Mouse (Mus musculus): ENCODE results near the gene Wdr26. TPM values are rescaled to one million over a fixed set of nuclear protein-coding genes. Genes with fewer than 3 reads are reported as not detected.

Wdr26 gene
- polyA plus RNA-seq (2015; fragmentation: Nextera tagmentation; extraction: Ambion mirVana) = 30.7 and 32.0 TPM in 2 replicates

- Histone ChIP-seq H3K27ac (ENCODE audit: low read length) (peak within 1 kb of the TSS; percentile 88), H3K4me2 (ENCODE audit: low read length) (peak within 1 kb of the TSS; percentile 74), H3K36me3 (ENCODE audit: control insufficient read depth, insufficient read depth) (no peaks in the 10 kb centered on the region), H3K27me3 (replicated peaks; ENCODE audit: control insufficient read depth, insufficient read depth, low read length) (no peaks in the 10 kb centered on the region), H3K9me3 (ENCODE audit: control insufficient read depth, low read length) (no peaks in the 10 kb centered on the region), H3K4me1 (replicated peaks; ENCODE audit: control insufficient read depth, insufficient read depth, low read length) (peaks cover 24% of the 10 kb centered on the region), H3K4me3 (replicated peaks; ENCODE audit: low read length) (peak within 1 kb of the TSS; percentile 90), H3K9ac (replicated peaks; ENCODE audit: low read depth, low read length) (peak within 1 kb of the TSS; percentile 95)
- 3% methylated on average over 42 of the region's 54 CpGs for WGBS
- peak; percentile 96 for ATAC-seq
Measured at GRCm38 (mm10) chr1:181211920-181212633, at the start of gene Wdr26. TSS of gene Wdr26 (minus strand) at chr1:181212001.

GRCm38 (mm10) chr1:181260949-181261696, 49.3 kb upstream of the Wdr26 start:
- no peaks in the 10 kb centered on the region; the same call in 1 of the 2 replicates for H3K27me3 ChIP-seq (replicated peaks; ENCODE audit: control insufficient read depth, insufficient read depth, low read length)
- no peak overlapping the region for H3K4me2 ChIP-seq (ENCODE audit: low read length)
- H3K9me3 ChIP-seq (ENCODE audit: control insufficient read depth, low read length) = no peaks in the 10 kb centered on the region
- H3K27ac ChIP-seq (ENCODE audit: low read length) = no peak overlapping the region
- no peaks in the 10 kb centered on the region for H3K36me3 ChIP-seq (ENCODE audit: control insufficient read depth, insufficient read depth)
- ATAC-seq = no peak
- no peak overlapping the region for H3K4me3 ChIP-seq (replicated peaks; ENCODE audit: low read length)
- 29% methylated on average over 8 of the region's 8 CpGs for WGBS
- H3K9ac ChIP-seq (replicated peaks; ENCODE audit: low read depth, low read length) = no peak overlapping the region
- peaks cover 16% of the 10 kb centered on the region for H3K4me1 ChIP-seq (replicated peaks; ENCODE audit: control insufficient read depth, insufficient read depth, low read length)

- Histone ChIP-seq H3K4me3 (replicated peaks; ENCODE audit: low read length) (no peak overlapping the region), H3K9me3 (ENCODE audit: control insufficient read depth, low read length) (no peaks in the 10 kb centered on the region), H3K9ac (replicated peaks; ENCODE audit: low read depth, low read length) (no peak overlapping the region), H3K36me3 (ENCODE audit: control insufficient read depth, insufficient read depth) (no peaks in the 10 kb centered on the region), H3K27ac (ENCODE audit: low read length) (no peak overlapping the region), H3K4me1 (replicated peaks; ENCODE audit: control insufficient read depth, insufficient read depth, low read length) (peaks cover 21% of the 10 kb centered on the region), H3K27me3 (replicated peaks; ENCODE audit: control insufficient read depth, insufficient read depth, low read length) (no peaks in the 10 kb centered on the region; the same call in 1 of the 2 replicates), H3K4me2 (ENCODE audit: low read length) (no peak overlapping the region)
- no peak for ATAC-seq
- WGBS = 91% methylated on average over 10 of the region's 10 CpGs
Measured at GRCm38 (mm10) chr1:181260422-181260821, 48.6 kb upstream of the Wdr26 start.

GRCm38 (mm10) chr1:181259626-181260410, 48.0 kb upstream of the Wdr26 start:
- Histone ChIP-seq H3K27ac (ENCODE audit: low read length) (no peak overlapping the region), H3K9ac (replicated peaks; ENCODE audit: low read depth, low read length) (no peak overlapping the region), H3K27me3 (replicated peaks; ENCODE audit: control insufficient read depth, insufficient read depth, low read length) (no peaks in the 10 kb centered on the region; the same call in 1 of the 2 replicates), H3K4me2 (ENCODE audit: low read length) (no peak overlapping the region), H3K4me1 (replicated peaks; ENCODE audit: control insufficient read depth, insufficient read depth, low read length) (peaks cover 21% of the 10 kb centered on the region), H3K36me3 (ENCODE audit: control insufficient read depth, insufficient read depth) (no peaks in the 10 kb centered on the region), H3K9me3 (ENCODE audit: control insufficient read depth, low read length) (no peaks in the 10 kb centered on the region), H3K4me3 (replicated peaks; ENCODE audit: low read length) (no peak overlapping the region)
- peak; percentile 66; the same call in 1 of the 2 replicates for ATAC-seq
- 18% methylated on average over 11 of the region's 11 CpGs for whole genome bisulfite sequencing

DNA sequence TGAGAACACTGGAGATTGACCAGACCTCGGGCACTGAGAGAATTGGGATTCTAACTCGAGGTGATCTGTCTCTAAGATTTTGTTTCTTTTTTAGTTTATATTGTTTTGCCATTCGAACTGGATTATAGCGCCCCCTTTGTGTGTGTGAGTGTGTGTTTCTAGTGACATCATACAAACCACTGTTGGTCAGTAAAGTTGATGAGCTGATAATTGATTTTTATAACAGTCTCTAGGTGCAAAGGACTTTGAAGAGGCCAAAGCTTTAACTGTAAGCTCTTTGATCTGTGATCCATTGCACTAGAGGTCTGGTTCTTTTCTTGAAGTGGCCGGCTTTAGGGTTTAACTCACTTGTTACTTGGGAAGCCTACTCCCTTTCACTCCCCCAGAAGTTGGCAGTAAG, 47.3 kb upstream of the Wdr26 start:
- WGBS = 49% methylated on average over 5 of the region's 5 CpGs
- ATAC-seq = no peak
- no peak overlapping the region for H3K9ac ChIP-seq (replicated peaks; ENCODE audit: low read depth, low read length)

DNA sequence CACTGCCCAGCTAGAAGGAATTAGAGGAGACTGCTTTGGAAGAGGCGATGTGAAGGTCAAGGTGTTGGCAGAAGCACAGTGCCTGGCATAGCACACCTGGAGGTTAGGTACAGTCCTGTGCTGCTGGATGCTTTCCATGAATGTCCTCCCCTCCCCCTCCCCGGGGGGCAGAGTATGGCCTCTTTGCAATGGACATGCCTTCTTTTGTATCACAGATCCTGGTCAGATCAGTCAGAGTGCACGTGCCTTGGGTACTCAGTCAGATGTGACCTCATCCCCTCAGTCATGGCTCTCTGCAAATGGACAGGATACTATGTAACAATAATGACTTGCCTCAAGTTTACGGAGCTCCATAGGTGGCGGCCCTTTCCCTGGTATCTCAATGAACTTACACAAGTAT, 46.8 kb upstream of the Wdr26 start:
- ATAC-seq = no peak
- H3K9ac ChIP-seq (replicated peaks; ENCODE audit: low read depth, low read length) = no peak overlapping the region

More for the DNA sequence above, 47.3 kb upstream of the Wdr26 start:
- H3K27ac ChIP-seq (ENCODE audit: low read length) = no peak overlapping the region
- H3K36me3 ChIP-seq (ENCODE audit: control insufficient read depth, insufficient read depth) = no peaks in the 10 kb centered on the region
- H3K4me1 ChIP-seq (replicated peaks; ENCODE audit: control insufficient read depth, insufficient read depth, low read length) = peaks cover 21% of the 10 kb centered on the region
- no peak overlapping the region for H3K4me2 ChIP-seq (ENCODE audit: low read length)
- no peak overlapping the region for H3K4me3 ChIP-seq (replicated peaks; ENCODE audit: low read length)
- H3K9me3 ChIP-seq (ENCODE audit: control insufficient read depth, low read length) = no peaks in the 10 kb centered on the region
- no peaks in the 10 kb centered on the region; the same call in 1 of the 2 replicates for H3K27me3 ChIP-seq (replicated peaks; ENCODE audit: control insufficient read depth, insufficient read depth, low read length)

DNA sequence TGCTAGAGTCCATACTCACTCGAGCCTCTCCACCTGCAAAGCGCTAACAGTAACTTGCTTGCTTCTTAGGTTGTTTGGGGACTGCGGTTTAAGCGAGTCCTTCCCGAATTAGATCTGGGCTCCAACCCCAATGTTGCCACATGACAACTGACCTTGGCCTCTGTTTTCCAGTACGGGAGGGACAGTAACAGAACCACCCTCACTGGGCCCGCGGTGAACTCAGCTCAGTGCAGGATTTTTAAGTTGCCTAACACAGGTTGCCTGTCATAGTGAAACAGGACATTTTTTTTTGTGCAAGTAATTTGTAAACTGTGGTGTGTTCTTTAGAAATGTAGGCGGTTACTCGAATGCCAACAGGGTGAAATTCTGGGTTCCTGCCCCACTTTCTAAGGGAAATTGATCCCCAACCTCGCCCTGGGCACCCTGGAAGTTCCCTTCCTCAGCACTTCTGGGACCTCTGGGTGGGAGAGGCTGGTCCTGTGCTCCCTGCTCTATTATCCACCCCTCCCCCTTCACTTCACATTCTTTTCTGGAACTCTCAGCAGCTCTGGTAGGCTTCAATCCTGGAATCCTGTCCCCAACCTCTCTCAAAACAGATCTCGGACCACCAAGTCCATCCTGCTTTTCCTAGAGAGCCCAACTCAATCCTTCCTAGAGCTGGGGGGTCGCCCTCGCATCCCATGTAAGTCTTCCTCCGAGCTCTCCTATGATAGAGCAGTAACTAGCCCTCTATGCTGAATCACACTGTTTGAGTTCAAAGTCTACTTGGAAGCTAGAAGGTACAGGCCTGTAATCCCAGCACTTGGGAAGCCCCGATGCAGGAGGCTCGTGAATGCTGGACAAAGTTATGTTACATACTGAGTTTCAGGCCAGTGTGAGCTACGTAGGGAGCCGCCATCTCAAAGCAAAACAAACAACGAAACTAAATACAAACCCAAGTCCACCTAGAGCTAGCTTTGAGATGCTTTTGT, 46.1 kb upstream of the Wdr26 start:
- H3K4me1 ChIP-seq (replicated peaks; ENCODE audit: control insufficient read depth, insufficient read depth, low read length) = peaks cover 21% of the 10 kb centered on the region
- no peak overlapping the region for H3K4me3 ChIP-seq (replicated peaks; ENCODE audit: low read length)
- no peaks in the 10 kb centered on the region for H3K36me3 ChIP-seq (ENCODE audit: control insufficient read depth, insufficient read depth)
- no peak overlapping the region for H3K4me2 ChIP-seq (ENCODE audit: low read length)
- no peak overlapping the region for H3K27ac ChIP-seq (ENCODE audit: low read length)
- H3K9ac ChIP-seq (replicated peaks; ENCODE audit: low read depth, low read length) = no peak overlapping the region
- WGBS = 80% methylated on average over 20 of the region's 20 CpGs
- no peaks in the 10 kb centered on the region; the same call in 1 of the 2 replicates for H3K27me3 ChIP-seq (replicated peaks; ENCODE audit: control insufficient read depth, insufficient read depth, low read length)
- no peaks in the 10 kb centered on the region for H3K9me3 ChIP-seq (ENCODE audit: control insufficient read depth, low read length)
- no peak for ATAC-seq

More for the DNA sequence above, 46.8 kb upstream of the Wdr26 start:
- 80% methylated on average over 5 of the region's 5 CpGs for WGBS
- H3K4me1 ChIP-seq (replicated peaks; ENCODE audit: control insufficient read depth, insufficient read depth, low read length) = peaks cover 21% of the 10 kb centered on the region
- no peak overlapping the region for H3K4me2 ChIP-seq (ENCODE audit: low read length)
- H3K27ac ChIP-seq (ENCODE audit: low read length) = no peak overlapping the region
- H3K27me3 ChIP-seq (replicated peaks; ENCODE audit: control insufficient read depth, insufficient read depth, low read length) = no peaks in the 10 kb centered on the region; the same call in 1 of the 2 replicates
- H3K36me3 ChIP-seq (ENCODE audit: control insufficient read depth, insufficient read depth) = no peaks in the 10 kb centered on the region
- H3K9me3 ChIP-seq (ENCODE audit: control insufficient read depth, low read length) = no peaks in the 10 kb centered on the region
- no peak overlapping the region for H3K4me3 ChIP-seq (replicated peaks; ENCODE audit: low read length)

Measured in forebrain, embryonic 16.5 days (tissue).